Mouse (Mus musculus): ENCODE results near the gene Ctnna3. TPM values are rescaled to one million over a fixed set of nuclear protein-coding genes. Genes with fewer than 3 reads are reported as not detected.

Ctnna3 gene
- polyA plus RNA-seq, 1 experiment from 2014 or later: 0.26 TPM

GRCm38 (mm10) chr10:63457292-63458128, 27.6 kb downstream of the Ctnna3 start:
- Histone ChIP-seq H3K27ac (no peak overlapping the region), H3K36me3 (ENCODE audit: poor library complexity, severe bottlenecking) (no peaks in the 10 kb centered on the region), H3K4me1 (peaks cover 8% of the 10 kb centered on the region), H3K9ac (no peak overlapping the region), H3K9me3 (replicated peaks) (no peaks in the 10 kb centered on the region), H3K27me3 (peaks cover 5% of the 10 kb centered on the region; the same call in 1 of the 2 replicates), H3K4me3 (no peak overlapping the region), H3K4me2 (no peak overlapping the region)
- 87% methylated on average over 17 of the region's 17 CpGs for WGBS
- no peak for ATAC-seq

- Histone ChIP-seq H3K9me3 (replicated peaks) (no peaks in the 10 kb centered on the region), H3K9ac (no peak overlapping the region), H3K4me3 (no peak overlapping the region), H3K4me2 (no peak overlapping the region), H3K27ac (no peak overlapping the region), H3K36me3 (ENCODE audit: poor library complexity, severe bottlenecking) (no peaks in the 10 kb centered on the region), H3K4me1 (no peaks in the 10 kb centered on the region; the same call in 1 of the 2 replicates), H3K27me3 (peaks cover 5% of the 10 kb centered on the region; the same call in 1 of the 2 replicates)
- WGBS: 61% methylated on average over 5 of the region's 5 CpGs
- no peak for ATAC-seq
These were observed 31.0 kb downstream of the Ctnna3 start for GRCm38 (mm10) chr10:63460935-63461334.

GRCm38 (mm10) chr10:63472473-63472872, 42.6 kb downstream of the Ctnna3 start:
- no peak overlapping the region for H3K9ac ChIP-seq
- 63% methylated on average over 6 of the region's 6 CpGs for WGBS
- ATAC-seq: no peak

GRCm38 (mm10) chr10:63476167-63476647, 46.3 kb downstream of the Ctnna3 start:
- H3K9ac ChIP-seq: no peak overlapping the region
- no peaks in the 10 kb centered on the region for H3K9me3 ChIP-seq (replicated peaks)
- no peaks in the 10 kb centered on the region for H3K4me1 ChIP-seq
- no peak overlapping the region for H3K4me2 ChIP-seq
- no peaks in the 10 kb centered on the region for H3K36me3 ChIP-seq (ENCODE audit: poor library complexity, severe bottlenecking)
- no peaks in the 10 kb centered on the region for H3K27me3 ChIP-seq
- no peak overlapping the region for H3K4me3 ChIP-seq
- no peak overlapping the region for H3K27ac ChIP-seq
- ATAC-seq: no peak
- WGBS: 83% methylated on average over 10 of the region's 10 CpGs

More at GRCm38 (mm10) chr10:63472473-63472872, 42.6 kb downstream of the Ctnna3 start:
- Histone ChIP-seq H3K9me3 (replicated peaks) (no peaks in the 10 kb centered on the region), H3K27ac (no peak overlapping the region), H3K4me1 (no peaks in the 10 kb centered on the region), H3K36me3 (ENCODE audit: poor library complexity, severe bottlenecking) (no peaks in the 10 kb centered on the region), H3K4me2 (no peak overlapping the region), H3K27me3 (no peaks in the 10 kb centered on the region), H3K4me3 (no peak overlapping the region)

- H3K4me2 ChIP-seq: no peak overlapping the region
- no peak for ATAC-seq
- no peak overlapping the region for H3K9ac ChIP-seq
- no peaks in the 10 kb centered on the region for H3K27me3 ChIP-seq
- WGBS: 49% methylated on average over 2 of the region's 2 CpGs
- no peak overlapping the region for H3K27ac ChIP-seq
- no peaks in the 10 kb centered on the region for H3K4me1 ChIP-seq
- H3K4me3 ChIP-seq: no peak overlapping the region
- no peaks in the 10 kb centered on the region for H3K9me3 ChIP-seq (replicated peaks)
- H3K36me3 ChIP-seq (ENCODE audit: poor library complexity, severe bottlenecking): no peaks in the 10 kb centered on the region
These were observed 49.0 kb downstream of the Ctnna3 start for GRCm38 (mm10) chr10:63478946-63479345.

GRCm38 (mm10) chr10:63480066-63480465, 50.2 kb downstream of the Ctnna3 start:
- Histone ChIP-seq H3K36me3 (ENCODE audit: poor library complexity, severe bottlenecking) (no peaks in the 10 kb centered on the region), H3K27me3 (no peaks in the 10 kb centered on the region), H3K9ac (no peak overlapping the region), H3K9me3 (replicated peaks) (no peaks in the 10 kb centered on the region), H3K4me2 (no peak overlapping the region), H3K27ac (no peak overlapping the region), H3K4me3 (no peak overlapping the region), H3K4me1 (no peaks in the 10 kb centered on the region)
- no peak for ATAC-seq
- 63% methylated on average over 5 of the region's 5 CpGs for whole genome bisulfite sequencing

- no peak overlapping the region for H3K4me2 ChIP-seq
These were observed 58.4 kb downstream of the Ctnna3 start for GRCm38 (mm10) chr10:63488346-63488745.

GRCm38 (mm10) chr10:63523956-63524355, 94.1 kb downstream of the Ctnna3 start:
- no peak overlapping the region for H3K9ac ChIP-seq
- no peak overlapping the region for H3K4me2 ChIP-seq
- H3K9me3 ChIP-seq (replicated peaks): no peaks in the 10 kb centered on the region
- ATAC-seq: no peak
- WGBS: 71% methylated on average over 3 of the region's 3 CpGs
- no peaks in the 10 kb centered on the region for H3K36me3 ChIP-seq (ENCODE audit: poor library complexity, severe bottlenecking)
- no peak overlapping the region for H3K27ac ChIP-seq
- no peaks in the 10 kb centered on the region for H3K4me1 ChIP-seq
- H3K4me3 ChIP-seq: no peak overlapping the region
- H3K27me3 ChIP-seq: no peaks in the 10 kb centered on the region

More at GRCm38 (mm10) chr10:63488346-63488745, 58.4 kb downstream of the Ctnna3 start:
- 85% methylated on average over 7 of the region's 7 CpGs for WGBS
- H3K4me3 ChIP-seq: no peak overlapping the region
- no peaks in the 10 kb centered on the region for H3K36me3 ChIP-seq (ENCODE audit: poor library complexity, severe bottlenecking)
- no peaks in the 10 kb centered on the region for H3K27me3 ChIP-seq
- H3K27ac ChIP-seq: no peak overlapping the region
- no peaks in the 10 kb centered on the region; the same call in 1 of the 2 replicates for H3K9me3 ChIP-seq (replicated peaks)
- H3K9ac ChIP-seq: no peak overlapping the region
- ATAC-seq: no peak
- no peaks in the 10 kb centered on the region for H3K4me1 ChIP-seq

GRCm38 (mm10) chr10:63526027-63526426, 96.1 kb downstream of the Ctnna3 start:
- H3K36me3 ChIP-seq (ENCODE audit: poor library complexity, severe bottlenecking): no peaks in the 10 kb centered on the region
- no peaks in the 10 kb centered on the region for H3K4me1 ChIP-seq
- no peak for ATAC-seq
- H3K9me3 ChIP-seq (replicated peaks): no peaks in the 10 kb centered on the region
- H3K27ac ChIP-seq: no peak overlapping the region
- 85% methylated on average over 4 of the region's 4 CpGs for WGBS
- no peak overlapping the region for H3K9ac ChIP-seq
- H3K4me2 ChIP-seq: no peak overlapping the region
- no peak overlapping the region for H3K4me3 ChIP-seq
- H3K27me3 ChIP-seq: no peaks in the 10 kb centered on the region

GRCm38 (mm10) chr10:63532381-63532780, 102.5 kb downstream of the Ctnna3 start:
- Histone ChIP-seq H3K36me3 (ENCODE audit: poor library complexity, severe bottlenecking) (no peaks in the 10 kb centered on the region), H3K9me3 (replicated peaks) (no peaks in the 10 kb centered on the region), H3K27ac (no peak overlapping the region), H3K4me2 (no peak overlapping the region), H3K4me1 (no peaks in the 10 kb centered on the region), H3K4me3 (no peak overlapping the region), H3K9ac (no peak overlapping the region), H3K27me3 (no peaks in the 10 kb centered on the region)
- WGBS: 78% methylated on average over 8 of the region's 8 CpGs
- ATAC-seq: no peak

- H3K27ac ChIP-seq: no peak overlapping the region
- H3K9me3 ChIP-seq (replicated peaks): no peaks in the 10 kb centered on the region
- H3K27me3 ChIP-seq: no peaks in the 10 kb centered on the region
- H3K9ac ChIP-seq: no peak overlapping the region
- no peaks in the 10 kb centered on the region for H3K36me3 ChIP-seq (ENCODE audit: poor library complexity, severe bottlenecking)
- no peaks in the 10 kb centered on the region for H3K4me1 ChIP-seq
- ATAC-seq: no peak
- no peak overlapping the region for H3K4me2 ChIP-seq
- 10% methylated on average over 5 of the region's 5 CpGs for WGBS
- H3K4me3 ChIP-seq: no peak overlapping the region
These were observed 111.9 kb downstream of the Ctnna3 start for GRCm38 (mm10) chr10:63541754-63542153.

- H3K27ac ChIP-seq: no peak overlapping the region
- no peak for ATAC-seq
- no peak overlapping the region for H3K4me3 ChIP-seq
- H3K9ac ChIP-seq: no peak overlapping the region
- H3K4me1 ChIP-seq: no peaks in the 10 kb centered on the region
- H3K4me2 ChIP-seq: no peak overlapping the region
- no peaks in the 10 kb centered on the region for H3K36me3 ChIP-seq (ENCODE audit: poor library complexity, severe bottlenecking)
- no peaks in the 10 kb centered on the region for H3K27me3 ChIP-seq
- no peaks in the 10 kb centered on the region for H3K9me3 ChIP-seq (replicated peaks)
- 61% methylated on average over 6 of the region's 6 CpGs for WGBS
These were observed 112.6 kb downstream of the Ctnna3 start for GRCm38 (mm10) chr10:63542493-63542892.
